Comparison of ENCODE assay signal across 8 mouse cellular contexts in genomic region chr7:80026118-80026989, GRCm38 (mm10). TPM values are rescaled to one million over a fixed set of nuclear protein-coding genes. Genes with fewer than 3 reads are reported as not detected.
DNase-seq lines count a peak whose midpoint lies in the region; ATAC-seq and TF ChIP-seq lines count a peak whose summit lies in the region.

No protein-coding gene starts in this region.

- peak overlapping the region; percentile 93 for H3K9ac ChIP-seq in hindbrain, postnatal 0 days (replicated peaks; ENCODE audit: low read length)
- peak overlapping the region; percentile 95 for H3K9ac ChIP-seq in limb, embryonic 11.5 days (ENCODE audit: low read length)
- peak overlapping the region; percentile 96 for H3K9ac ChIP-seq in midbrain, embryonic 14.5 days (replicated peaks; ENCODE audit: low read length)
- peak overlapping the region; percentile 94 for H3K9ac ChIP-seq in stomach, postnatal 0 days (ENCODE audit: low read length)

- peak; percentile 65 for ATAC-seq in hindbrain, postnatal 0 days
- ATAC-seq in limb, embryonic 11.5 days (ENCODE audit: insufficient number of reproducible peaks, low FRiP score, low TSS enrichment, low read depth): peak; percentile 21; the same call in 1 of the 2 replicates
- ATAC-seq in midbrain, embryonic 14.5 days (ENCODE audit: low FRiP score, low TSS enrichment): peak; percentile 53
- ATAC-seq in stomach, postnatal 0 days (ENCODE audit: low FRiP score, low TSS enrichment): peak; percentile 36; the same call in 1 of the 2 replicates

- DNase-seq in kidney, adult 2 months: peak; percentile 49
- no peak for DNase-seq in kidney, adult 8-10 months
- peak; percentile 48 for DNase-seq in cerebellum, adult 11-12 months
- DNase-seq in forelimb bud, embryonic 11.5 days (ENCODE audit: low read depth, low spot score): peak; percentile 76
- peak; percentile 78 for DNase-seq in hindbrain, postnatal 0 days (ENCODE audit: low spot score)
- DNase-seq in limb, embryonic 11.5 days (ENCODE audit: low spot score): peak; percentile 77
- peak; percentile 85 for DNase-seq in midbrain, embryonic 14.5 days
- peak; percentile 62 for DNase-seq in stomach, postnatal 0 days (ENCODE audit: low spot score)

- no peaks in the 10 kb centered on the region for H3K36me3 ChIP-seq in kidney, adult 2 months (ENCODE audit: control insufficient read depth, insufficient read depth, low read length)
- no peaks in the 10 kb centered on the region for H3K36me3 ChIP-seq in hindbrain, postnatal 0 days (ENCODE audit: insufficient read depth, low read length)
- H3K36me3 ChIP-seq in limb, embryonic 11.5 days (ENCODE audit: control insufficient read depth, insufficient read depth, low read length): no peaks in the 10 kb centered on the region
- H3K36me3 ChIP-seq in midbrain, embryonic 14.5 days (ENCODE audit: control insufficient read depth, insufficient read depth, low read length): no peaks in the 10 kb centered on the region
- H3K36me3 ChIP-seq in stomach, postnatal 0 days (ENCODE audit: control insufficient read depth, insufficient read depth, low read length): no peaks in the 10 kb centered on the region

- TF ChIP-seq CTCF in kidney, adult 2 months (conservative IDR thresholded peaks at IDR 0.05; ENCODE audit: insufficient read depth, insufficient read length, low read depth, low read length): no peak
- no peak for TF ChIP-seq CTCF in hindbrain, postnatal 0 days (IDR thresholded peaks at IDR 0.05; ENCODE audit: low read depth)
- TF ChIP-seq CTCF in stomach, postnatal 0 days (IDR thresholded peaks at IDR 0.05; ENCODE audit: low read depth): no peak

- TF ChIP-seq EP300 in stomach, postnatal 0 days (optimal IDR thresholded peaks at IDR 0.05): no peak

- H3K27ac ChIP-seq in kidney, adult 2 months (ENCODE audit: insufficient read depth, low read depth, low read length): peak overlapping the region; percentile 93
- H3K27ac ChIP-seq in hindbrain, postnatal 0 days: peak overlapping the region; percentile 95
- H3K27ac ChIP-seq in limb, embryonic 11.5 days (replicated peaks; ENCODE audit: low read depth, low read length): peak overlapping the region; percentile 94
- H3K27ac ChIP-seq in midbrain, embryonic 14.5 days (replicated peaks; ENCODE audit: low read depth, low read length): peak overlapping the region; percentile 95
- H3K27ac ChIP-seq in stomach, postnatal 0 days (replicated peaks): peak overlapping the region; percentile 99

- H3K4me2 ChIP-seq in hindbrain, postnatal 0 days (ENCODE audit: low read depth, low read length): peak overlapping the region; percentile 90
- H3K4me2 ChIP-seq in limb, embryonic 11.5 days (ENCODE audit: low read depth, severe bottlenecking): peak overlapping the region; percentile 75
- peak overlapping the region; percentile 88 for H3K4me2 ChIP-seq in midbrain, embryonic 14.5 days (ENCODE audit: low read length)
- H3K4me2 ChIP-seq in stomach, postnatal 0 days (replicated peaks; ENCODE audit: low read depth): peak overlapping the region; percentile 83

- no peaks in the 10 kb centered on the region for H3K27me3 ChIP-seq in kidney, adult 2 months (replicated peaks; ENCODE audit: control insufficient read depth, insufficient read depth, low read length)
- H3K27me3 ChIP-seq in hindbrain, postnatal 0 days (ENCODE audit: insufficient read depth, low read length): no peaks in the 10 kb centered on the region
- no peaks in the 10 kb centered on the region for H3K27me3 ChIP-seq in limb, embryonic 11.5 days (ENCODE audit: control insufficient read depth, insufficient read depth, low read length)
- H3K27me3 ChIP-seq in midbrain, embryonic 14.5 days (ENCODE audit: control insufficient read depth, insufficient read depth, low read length): no peaks in the 10 kb centered on the region
- H3K27me3 ChIP-seq in stomach, postnatal 0 days (ENCODE audit: control insufficient read depth, insufficient read depth, low read length): no peaks in the 10 kb centered on the region

- peaks cover 9% of the 10 kb centered on the region; the same call in 1 of the 2 replicates for H3K4me1 ChIP-seq in kidney, adult 2 months (ENCODE audit: control insufficient read depth, insufficient read depth, low read length)
- peaks cover 12% of the 10 kb centered on the region; the same call in 1 of the 2 replicates for H3K4me1 ChIP-seq in hindbrain, postnatal 0 days (ENCODE audit: insufficient read depth, low read length)
- H3K4me1 ChIP-seq in limb, embryonic 11.5 days (ENCODE audit: control insufficient read depth, insufficient read depth, low read length): peaks cover 10% of the 10 kb centered on the region
- peaks cover 24% of the 10 kb centered on the region for H3K4me1 ChIP-seq in midbrain, embryonic 14.5 days (ENCODE audit: control insufficient read depth, insufficient read depth, low read length)
- H3K4me1 ChIP-seq in stomach, postnatal 0 days (replicated peaks; ENCODE audit: control insufficient read depth, insufficient read depth): 0 out of 2 replicates have a peak, but pooled peaks cover 3% of the 10 kb centered on the region

- H3K9me3 ChIP-seq in hindbrain, postnatal 0 days (ENCODE audit: low read length): no peaks in the 10 kb centered on the region
- no peaks in the 10 kb centered on the region for H3K9me3 ChIP-seq in limb, embryonic 11.5 days (ENCODE audit: control insufficient read depth, low read length)
- no peaks in the 10 kb centered on the region for H3K9me3 ChIP-seq in midbrain, embryonic 14.5 days (ENCODE audit: control insufficient read depth, low read length)
- H3K9me3 ChIP-seq in stomach, postnatal 0 days (ENCODE audit: control insufficient read depth, low read length): no peaks in the 10 kb centered on the region

- no peak for TF ChIP-seq POLR2A in kidney, adult 2 months (IDR thresholded peaks at IDR 0.05; ENCODE audit: low read depth, low read length)

- H3K4me3 ChIP-seq in kidney, adult 2 months (ENCODE audit: insufficient read depth, low read depth, low read length): peak overlapping the region; percentile 78
- H3K4me3 ChIP-seq in hindbrain, postnatal 0 days (ENCODE audit: low read length): peak overlapping the region; percentile 82
- peak overlapping the region; percentile 59 for H3K4me3 ChIP-seq in limb, embryonic 11.5 days (ENCODE audit: low read depth, low read length)
- peak overlapping the region; percentile 76 for H3K4me3 ChIP-seq in midbrain, embryonic 14.5 days (replicated peaks; ENCODE audit: low read depth, low read length)
- peak overlapping the region; percentile 87 for H3K4me3 ChIP-seq in stomach, postnatal 0 days (ENCODE audit: low read depth, low read length)

- 1% methylated on average over 43 of the region's 59 CpGs for WGBS in kidney, adult 2 months
- 1% methylated on average over 20 of the region's 59 CpGs for WGBS in hindbrain, postnatal 0 days
- 0% methylated on average over 16 of the region's 59 CpGs for WGBS in limb, embryonic 11.5 days
- under 1% methylated on average over 38 of the region's 59 CpGs for WGBS in midbrain, embryonic 14.5 days
- WGBS in stomach, postnatal 0 days: 2% methylated on average over 25 of the region's 59 CpGs

RNA-seq across cellular contexts. Expression of gene Zfp710, which starts 1.7 kb away (rescaled TPM):
- 22.6 and 26.4 TPM in 2 replicates for polyA plus RNA-seq in kidney, adult 2 months (2012; rRNA removed)
- 25.8 and 29.7 TPM in 2 replicates for total RNA-seq in hindbrain, postnatal 0 days (2014; rRNA removed)
- 8.4 and 10.3 TPM in 2 replicates for polyA plus RNA-seq in hindbrain, postnatal 0 days (2015; fragmentation: Nextera tagmentation; extraction: Ambion mirVana)
- polyA plus RNA-seq in limb, embryonic 11.5 days (2014; fragmentation: Nextera tagmentation; extraction: Ambion mirVana): 15.4 and 17.0 TPM in 2 replicates
- polyA plus RNA-seq in midbrain, embryonic 14.5 days (2014; fragmentation: Nextera tagmentation; extraction: Ambion mirVana): 17.0 and 17.7 TPM in 2 replicates
- 10.3 and 12.0 TPM in 2 replicates for polyA plus RNA-seq in stomach, postnatal 0 days (2015; fragmentation: Nextera tagmentation; extraction: Ambion mirVana)

Comparison
In these comparisons a context has a peak if more than half of its experiments do, and no peak if none do; other contexts are left out.
1. DNase-seq: peak in kidney, adult 2 months (single experiment), cerebellum, adult 11-12 months (single experiment), forelimb bud, embryonic 11.5 days (single experiment), hindbrain, postnatal 0 days (single experiment), limb, embryonic 11.5 days (single experiment), midbrain, embryonic 14.5 days (single experiment) and stomach, postnatal 0 days (single experiment); none in kidney, adult 8-10 months (0 of 2).
2. Peak in every context shown above with its lines, with median percentiles within 50 percentile points of each other: H3K27ac ChIP-seq, H3K4me3 ChIP-seq, ATAC-seq, H3K4me2 ChIP-seq and H3K9ac ChIP-seq.